ENCODE assay signal across 27 mouse cellular contexts in genomic region chr10:110474107-110474506, GRCm38 (mm10).
"Had no signal": no experiment of that assay in that cellular context is flagged by ENCODE, and none has a peak within 500 bp of the region (broad histone marks: within the 10 kb centered on the region; RNA-seq: fewer than 3 reads in every experiment).

No protein-coding gene starts in this region.

- H3K36me3 ChIP-seq: heart, embryonic 10.5 days; heart, embryonic 13.5 days; heart, embryonic 15.5 days; hindbrain, embryonic 13.5 days; hindbrain, embryonic 15.5 days; limb, embryonic 12.5 days; liver, embryonic 13.5 days; liver, embryonic 15.5 days had no signal

- H3K9me3 ChIP-seq: heart, embryonic 10.5 days; heart, embryonic 13.5 days; heart, embryonic 15.5 days; hindbrain, embryonic 13.5 days; hindbrain, embryonic 15.5 days; limb, embryonic 12.5 days; liver, embryonic 13.5 days; liver, embryonic 15.5 days had no signal

- ATAC-seq: hindbrain, postnatal 0 days; intestine, embryonic 16.5 days; liver, postnatal 0 days had no signal

- H3K27ac ChIP-seq: gastrocnemius, adult 2 months; heart, adult 2 months; heart, embryonic 10.5 days; heart, embryonic 13.5 days; heart, embryonic 15.5 days; hindbrain, embryonic 13.5 days; hindbrain, embryonic 15.5 days; hindbrain, postnatal 0 days; layer of hippocampus, adult 2 months; left cerebral cortex, adult 2 months; limb, embryonic 12.5 days; liver, embryonic 13.5 days; liver, embryonic 15.5 days had no signal

- DNase-seq: gastrocnemius, adult 2 months; gastrocnemius, postnatal 10 days; gastrocnemius, postnatal 25 days; heart, adult 11 months; heart, adult 2 months; heart, postnatal 10 days; heart, postnatal 36 days; kidney, adult 11 months; kidney, adult 8-10 months; kidney, postnatal 10 days; kidney, postnatal 25 days; kidney, postnatal 4 days; liver; liver, embryonic 13.5 days; liver, postnatal 0 days had no signal

- H3K4me1 ChIP-seq: heart, embryonic 10.5 days; heart, embryonic 13.5 days; heart, embryonic 15.5 days; limb, embryonic 12.5 days; liver, embryonic 13.5 days; liver, embryonic 15.5 days had no signal

- H3K9ac ChIP-seq: heart, embryonic 13.5 days; heart, embryonic 15.5 days; hindbrain, embryonic 13.5 days; hindbrain, embryonic 15.5 days; limb, embryonic 12.5 days; liver, embryonic 13.5 days; liver, embryonic 15.5 days; liver, postnatal 0 days had no signal

- H3K4me3 ChIP-seq: gastrocnemius, adult 2 months; heart, adult 2 months; heart, embryonic 10.5 days; heart, embryonic 13.5 days; heart, embryonic 15.5 days; hindbrain, embryonic 13.5 days; hindbrain, embryonic 15.5 days; layer of hippocampus, adult 2 months; left cerebral cortex, adult 2 months; limb, embryonic 12.5 days; liver, embryonic 13.5 days; liver, embryonic 15.5 days had no signal

- H3K4me2 ChIP-seq: heart, embryonic 13.5 days; heart, embryonic 15.5 days; hindbrain, embryonic 13.5 days; hindbrain, embryonic 15.5 days; limb, embryonic 12.5 days; liver, embryonic 11.5 days; liver, embryonic 13.5 days; liver, embryonic 15.5 days had no signal

- H3K27me3 ChIP-seq: heart, embryonic 13.5 days; heart, embryonic 15.5 days; hindbrain, embryonic 13.5 days; hindbrain, embryonic 15.5 days; limb, embryonic 12.5 days; liver, embryonic 13.5 days; liver, embryonic 15.5 days had no signal
